Mouse (Mus musculus): ENCODE measurements at regions not wholly inside any gene's neighbourhood (a gene's known extent, or its start where the extent isn't known, plus 50 kb on each side); places are given as distances from the start of the nearest gene placed in this dataset.

- DNase-seq (ENCODE audit: extremely low read depth, low read depth, low spot score): no peak
Measured at GRCm38 (mm10) chr3:39908676-39909362, 622.3 kb upstream of the Intu start.

GRCm38 (mm10) chr3:39909642-39910041 lies 621.4 kb upstream of the Intu start:
- DNase-seq (ENCODE audit: extremely low read depth, low read depth, low spot score): no peak

DNA sequence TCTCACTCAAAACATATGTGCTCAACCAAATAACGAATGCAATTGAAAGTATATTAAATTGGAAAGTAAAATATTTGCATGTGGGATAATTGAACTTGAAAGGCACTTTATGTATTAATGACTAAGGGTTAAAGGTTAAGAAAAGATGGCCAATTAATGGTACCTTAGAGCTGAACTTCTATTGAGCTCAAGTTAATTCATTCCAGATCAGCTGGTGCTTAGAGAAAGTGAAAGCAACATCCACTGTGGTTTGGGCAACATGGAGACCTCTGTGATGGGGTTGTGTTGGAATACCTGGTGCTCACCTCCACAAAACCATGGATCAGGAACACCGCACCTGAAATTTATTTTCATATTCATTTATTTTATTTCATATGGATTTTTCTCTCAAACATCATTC lies 612.5 kb upstream of the Intu start:
- DNase-seq (ENCODE audit: extremely low read depth, low read depth, low spot score): no peak

DNA sequence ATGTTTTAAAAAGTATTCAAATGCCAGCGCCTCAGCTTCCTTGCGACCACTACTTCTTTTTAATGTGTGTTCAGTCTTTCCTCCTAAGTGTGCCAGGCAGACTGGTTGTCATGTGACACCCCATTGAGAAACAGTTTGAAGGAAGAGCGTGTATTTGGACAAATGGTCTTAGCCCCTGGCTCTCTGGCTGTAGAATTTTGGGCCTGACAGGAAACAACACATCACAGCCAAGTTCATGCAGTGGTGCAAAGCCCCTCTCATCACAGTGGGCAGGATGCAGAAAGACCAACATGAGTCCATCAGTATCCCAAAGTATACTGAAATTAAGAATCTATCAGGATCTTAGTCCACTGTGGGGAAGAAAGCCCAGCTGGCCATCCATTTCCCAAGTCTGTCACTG lies 605.6 kb upstream of the Intu start:
- no peak for DNase-seq (ENCODE audit: extremely low read depth, low read depth, low spot score)

GRCm38 (mm10) chr3:39928421-39928820 lies 602.7 kb upstream of the Intu start:
- no peak for DNase-seq (ENCODE audit: extremely low read depth, low read depth, low spot score)

- DNase-seq (ENCODE audit: extremely low read depth, low read depth, low spot score): no peak
Measured at GRCm38 (mm10) chr3:39933372-39933771, 597.7 kb upstream of the Intu start.

GRCm38 (mm10) chr3:39937719-39938278 lies 593.3 kb upstream of the Intu start:
- no peak for DNase-seq (ENCODE audit: extremely low read depth, low read depth, low spot score)

DNA sequence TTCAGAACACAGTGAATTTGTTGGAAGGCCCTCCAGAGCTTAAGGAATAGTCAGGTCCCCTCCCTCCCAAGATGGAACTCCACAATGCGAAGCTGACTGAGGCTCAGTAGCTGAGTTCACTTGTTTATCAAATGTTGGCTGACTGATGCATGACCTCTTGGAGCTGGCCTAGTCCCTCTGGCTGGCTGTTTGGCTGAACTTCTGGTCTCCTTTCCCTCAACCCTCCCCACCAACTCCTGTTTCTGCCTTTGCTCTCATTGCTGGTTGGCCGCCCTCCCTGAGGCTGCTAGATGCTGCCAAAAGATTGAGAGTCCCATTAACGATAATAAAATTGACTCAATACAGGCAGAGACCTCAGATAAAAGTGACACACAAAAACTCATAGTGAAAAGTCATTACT lies 586.5 kb upstream of the Intu start:
- DNase-seq (ENCODE audit: extremely low read depth, low read depth, low spot score): no peak

DNA sequence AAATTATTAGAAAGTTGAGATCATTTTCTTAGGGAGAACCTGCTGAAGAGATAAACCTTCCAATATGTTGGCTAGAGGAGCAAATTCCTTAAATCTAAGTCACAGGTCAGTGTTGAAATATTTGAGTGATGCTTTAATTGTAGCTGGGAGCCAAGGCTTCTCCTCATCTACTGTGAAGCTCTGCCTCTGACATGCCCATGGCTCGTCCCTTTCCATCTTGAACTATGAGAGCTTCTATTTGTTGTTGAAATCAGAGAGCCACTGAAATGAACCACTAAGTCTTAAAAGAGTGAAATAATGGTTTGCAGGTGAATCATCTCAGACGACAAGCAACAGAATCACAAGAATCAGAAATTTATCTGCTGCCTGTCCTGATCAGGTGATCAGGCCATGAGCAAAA lies 579.0 kb upstream of the Intu start:
- no peak for DNase-seq (ENCODE audit: extremely low read depth, low read depth, low spot score)

- no peak for DNase-seq (ENCODE audit: extremely low read depth, low read depth, low spot score)
Measured at GRCm38 (mm10) chr3:39952556-39952955, 578.5 kb upstream of the Intu start.

DNA sequence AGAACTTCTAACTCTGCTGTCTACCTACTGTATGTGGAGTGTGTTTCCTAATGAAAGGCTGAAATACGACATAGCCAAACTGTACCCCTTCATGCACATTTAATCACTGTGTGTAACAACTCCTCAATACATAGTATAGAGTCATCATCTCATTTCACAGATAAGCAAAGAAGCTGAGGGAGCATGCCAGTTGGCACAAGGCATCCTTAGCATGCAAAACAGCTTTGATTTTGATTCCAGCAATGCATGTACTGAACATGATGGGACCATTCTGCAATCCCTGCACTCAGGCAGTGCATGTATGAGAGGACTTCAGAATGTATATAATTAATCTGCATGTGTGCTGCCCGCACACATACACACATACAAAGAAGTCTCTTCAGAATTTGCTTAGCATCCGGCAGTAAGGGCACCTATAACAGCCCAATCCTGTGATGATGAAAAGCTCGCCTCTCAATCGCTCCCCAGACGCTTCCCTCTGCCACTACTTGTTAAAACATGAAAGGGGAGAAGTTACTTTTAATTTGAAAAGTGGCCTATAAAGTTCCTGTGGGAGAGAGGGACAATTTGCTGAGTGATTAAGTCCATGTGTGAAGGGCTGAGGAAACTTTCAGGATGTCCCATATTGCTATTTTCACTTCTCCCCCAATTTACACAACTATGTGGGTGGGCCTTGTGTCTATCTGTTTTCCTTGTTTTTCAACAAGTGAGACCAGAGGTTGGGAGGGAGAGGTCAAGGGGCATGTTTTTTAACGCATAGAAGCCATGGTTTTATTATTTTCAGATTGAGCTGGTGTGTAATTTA lies 569.0 kb upstream of the Intu start:
- DNase-seq (ENCODE audit: extremely low read depth, low read depth, low spot score): no peak

DNA sequence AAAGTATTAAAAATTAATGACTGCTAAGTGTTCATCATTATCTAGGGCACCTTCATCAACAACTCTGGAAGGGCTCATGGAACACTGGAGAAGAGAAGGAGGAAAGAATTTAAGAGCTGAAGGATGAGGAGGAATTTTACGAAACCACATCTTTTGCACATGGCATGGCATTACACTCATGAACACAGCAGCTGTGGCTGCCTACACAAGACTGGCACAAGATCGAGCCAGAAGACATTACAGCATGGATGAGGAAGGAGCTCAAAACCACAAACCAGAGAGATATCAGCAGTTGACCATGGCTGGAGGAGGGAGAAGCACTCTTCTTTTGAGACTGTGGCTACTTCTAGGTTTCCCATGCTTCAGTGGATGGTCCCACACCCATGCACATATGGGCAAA lies 565.7 kb upstream of the Intu start:
- no peak for DNase-seq (ENCODE audit: extremely low read depth, low read depth, low spot score)

DNA sequence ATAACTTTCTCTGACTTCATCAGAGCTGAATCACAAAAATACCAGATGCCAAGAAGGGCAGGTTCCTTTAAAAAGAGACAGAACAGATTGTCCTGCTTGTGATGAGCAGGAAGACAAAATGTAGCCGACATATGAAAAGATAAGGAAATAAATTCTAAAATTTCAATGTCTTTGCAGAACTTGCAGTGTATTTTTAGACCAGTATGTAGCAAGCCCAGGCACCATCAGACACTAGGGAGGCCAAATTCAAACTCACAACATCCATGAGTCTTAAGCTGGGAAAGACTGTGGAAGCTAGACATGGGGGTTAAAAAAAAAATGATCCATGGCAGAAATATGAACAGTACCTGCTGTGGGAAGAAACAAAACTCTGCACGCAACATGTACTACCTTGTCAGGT lies 564.7 kb upstream of the Intu start:
- no peak for DNase-seq (ENCODE audit: extremely low read depth, low read depth, low spot score)

DNA sequence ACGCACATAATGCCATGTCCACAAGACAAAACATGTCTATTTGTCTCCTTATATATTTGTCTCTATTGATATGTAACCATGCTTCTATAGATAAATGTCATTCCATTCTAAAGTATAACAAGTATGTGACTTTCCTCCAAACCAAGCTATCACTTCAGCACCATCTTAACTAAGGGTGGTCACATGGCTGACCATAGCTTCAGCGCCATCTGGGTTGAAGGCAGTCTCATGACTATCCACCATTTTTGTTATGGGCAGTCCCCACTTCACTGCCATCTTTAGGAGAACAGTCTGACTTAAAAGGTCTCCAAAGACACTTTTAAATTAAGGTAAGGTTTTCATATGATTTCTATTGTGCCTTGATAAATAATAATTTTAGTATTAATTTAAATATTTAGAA lies 554.1 kb upstream of the Intu start:
- no peak for DNase-seq (ENCODE audit: extremely low read depth, low read depth, low spot score)

- no peak for DNase-seq (ENCODE audit: extremely low read depth, low read depth, low spot score)
Measured at GRCm38 (mm10) chr3:39978916-39979679, 552.0 kb upstream of the Intu start.

GRCm38 (mm10) chr3:39982656-39983055 lies 548.4 kb upstream of the Intu start:
- no peak for DNase-seq (ENCODE audit: extremely low read depth, low read depth, low spot score)

DNA sequence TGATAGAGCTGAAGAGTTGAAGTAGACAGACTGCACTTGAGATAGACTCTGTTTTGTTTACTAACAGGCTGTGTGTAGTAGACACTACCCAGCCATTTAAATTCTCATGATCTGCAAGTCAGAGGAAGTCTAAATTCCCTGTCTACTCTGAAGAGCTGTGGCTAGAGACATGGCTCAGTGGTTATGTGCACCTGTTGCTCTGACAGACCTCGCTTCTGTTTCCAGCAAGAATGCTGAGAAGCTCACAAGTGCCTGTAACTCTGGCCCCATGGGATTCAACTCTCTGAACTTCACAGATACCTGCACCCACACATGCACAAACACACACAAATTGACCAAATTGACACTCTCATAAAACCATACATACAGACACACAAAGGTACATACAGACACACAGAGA lies 543.4 kb upstream of the Intu start:
- DNase-seq (ENCODE audit: extremely low read depth, low read depth, low spot score): no peak

- no peak for DNase-seq (ENCODE audit: extremely low read depth, low read depth, low spot score)
Measured at GRCm38 (mm10) chr3:39998628-39999027, 532.5 kb upstream of the Intu start.

DNA sequence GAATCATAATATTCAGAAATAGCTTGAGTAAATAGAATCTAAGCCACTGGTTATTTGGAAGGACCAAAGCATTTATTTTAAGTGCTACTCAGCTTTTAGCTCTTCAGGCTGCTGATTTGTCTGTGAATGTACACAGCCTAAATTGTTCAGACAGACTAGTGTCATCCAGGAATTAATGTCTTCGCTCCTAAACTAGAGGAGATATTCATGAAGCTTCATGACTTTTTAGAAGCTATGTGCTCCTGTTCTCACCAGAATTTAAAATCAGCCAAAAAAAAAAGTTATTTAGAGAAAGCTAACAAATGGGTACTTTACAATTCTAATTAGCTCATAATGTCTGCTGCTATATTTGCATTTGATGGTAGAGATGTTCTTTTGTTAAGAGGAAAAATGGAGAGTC lies 531.2 kb upstream of the Intu start:
- no peak for DNase-seq (ENCODE audit: extremely low read depth, low read depth, low spot score)

DNA sequence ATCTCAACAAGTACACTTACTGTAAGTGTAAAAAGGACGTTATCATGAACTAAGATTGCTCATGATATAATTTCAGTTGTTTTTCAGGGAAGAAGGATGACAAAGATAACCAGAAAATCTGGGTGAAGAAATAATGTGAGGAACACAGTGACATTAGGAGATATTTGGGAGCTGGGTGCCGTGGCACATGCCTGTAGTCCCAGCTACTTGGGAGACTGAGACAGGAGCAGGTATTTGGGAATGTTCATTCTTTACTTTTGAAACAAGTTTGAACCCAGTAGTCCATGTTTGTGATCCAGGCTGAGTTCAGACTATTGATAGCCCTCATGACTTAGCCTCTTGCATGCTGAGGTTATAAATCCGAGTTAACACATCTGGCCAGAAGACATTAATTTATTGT lies 528.2 kb upstream of the Intu start:
- DNase-seq (ENCODE audit: extremely low read depth, low read depth, low spot score): no peak

DNA sequence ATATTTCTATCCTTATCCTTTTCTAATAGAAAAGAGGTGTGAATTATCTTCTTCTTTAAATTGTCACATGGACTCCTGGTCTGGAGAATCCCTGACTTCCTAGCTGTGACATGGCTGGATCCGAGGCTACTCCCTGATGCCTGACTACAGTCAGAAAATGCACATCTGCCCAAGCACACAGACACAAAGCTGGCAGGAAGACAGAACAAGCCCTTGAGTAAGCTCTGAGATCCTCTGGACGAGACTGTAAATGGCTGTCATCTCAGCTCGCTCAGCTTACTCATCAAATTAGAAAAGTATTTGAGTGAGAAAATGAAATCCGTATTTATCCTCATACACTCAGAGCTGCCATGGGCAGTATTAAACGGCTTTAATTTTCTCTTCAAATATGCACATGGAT lies 521.0 kb upstream of the Intu start:
- no peak for DNase-seq (ENCODE audit: extremely low read depth, low read depth, low spot score)

GRCm38 (mm10) chr3:40021682-40022081 lies 509.4 kb upstream of the Intu start:
- DNase-seq (ENCODE audit: extremely low read depth, low read depth, low spot score): no peak
